23 mouse cellular contexts compared by ENCODE assay signal in the genomic region with DNA sequence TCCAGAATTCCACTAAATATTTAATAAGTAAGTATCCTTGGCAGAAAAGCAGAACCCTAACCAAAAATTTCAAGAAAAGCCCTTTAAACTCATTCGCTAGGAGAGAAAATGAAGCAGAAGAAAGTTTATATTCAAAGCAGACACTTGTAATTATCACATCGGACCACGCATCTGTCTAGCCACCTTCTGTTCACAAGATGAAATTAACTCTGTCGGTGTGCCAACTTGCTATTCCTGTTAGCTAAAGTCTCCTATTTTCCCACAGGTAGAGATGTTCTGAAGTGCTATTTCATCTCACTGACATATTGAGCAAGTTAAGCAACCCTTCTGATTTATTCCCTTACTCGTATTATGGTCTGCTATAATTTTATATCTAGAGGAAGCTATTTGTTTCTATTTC.
A peak's percentile ranks its signal among the peaks of the same experiment; 100 is the strongest.
DNase-seq lines count a peak whose midpoint lies in the region; TF ChIP-seq lines count a peak whose summit lies in the region.
"Had no signal": no experiment of that assay in that cellular context is flagged by ENCODE, and none has a peak within 500 bp of the region (broad histone marks: within the 10 kb centered on the region; RNA-seq: fewer than 3 reads in every experiment).

No protein-coding gene starts in this region.

- H3K27me3 ChIP-seq in kidney, adult 2 months (replicated peaks; ENCODE audit: control insufficient read depth, insufficient read depth, low read length) = no peaks in the 10 kb centered on the region
- H3K27me3 ChIP-seq: hindbrain, embryonic 13.5 days; limb, embryonic 13.5 days; liver, embryonic 12.5 days had no signal

- 89% methylated on average over 5 of the region's 5 CpGs for WGBS in kidney, adult 2 months

- TF ChIP-seq CTCF in brain, embryonic 14.5 days (IDR thresholded peaks at IDR 0.05; ENCODE audit: borderline replicate concordance, extremely low read depth, insufficient read depth, insufficient read length) = no peak
- no peak for TF ChIP-seq CTCF in kidney, adult 2 months (conservative IDR thresholded peaks at IDR 0.05; ENCODE audit: insufficient read depth, insufficient read length, low read depth, low read length)

- no peaks in the 10 kb centered on the region for H3K36me3 ChIP-seq in kidney, adult 2 months (ENCODE audit: control insufficient read depth, insufficient read depth, low read length)
- H3K36me3 ChIP-seq: forebrain, embryonic 10.5 days; hindbrain, embryonic 13.5 days; limb, embryonic 13.5 days; liver, embryonic 12.5 days; midbrain, embryonic 10.5 days had no signal

- no peak for TF ChIP-seq POLR2A in brain, embryonic 14.5 days (IDR thresholded peaks at IDR 0.05; ENCODE audit: borderline replicate concordance, extremely low read depth, insufficient read depth, insufficient read length, poor library complexity, severe bottlenecking)
- TF ChIP-seq POLR2A in kidney, adult 2 months (IDR thresholded peaks at IDR 0.05; ENCODE audit: low read depth, low read length) = no peak

- no peak overlapping the region for H3K27ac ChIP-seq in kidney, adult 2 months (ENCODE audit: insufficient read depth, low read depth, low read length)
- H3K27ac ChIP-seq: forebrain, embryonic 10.5 days; heart, adult 2 months; hindbrain, embryonic 13.5 days; kidney, postnatal 0 days; left cerebral cortex, adult 2 months; limb, embryonic 13.5 days; liver, embryonic 12.5 days; midbrain, embryonic 10.5 days had no signal

- H3K4me1 ChIP-seq in kidney, adult 2 months (ENCODE audit: control insufficient read depth, insufficient read depth, low read length) = no peaks in the 10 kb centered on the region
- H3K4me1 ChIP-seq: forebrain, embryonic 10.5 days; hindbrain, embryonic 13.5 days; limb, embryonic 13.5 days; liver, embryonic 12.5 days; midbrain, embryonic 10.5 days had no signal

- peak; percentile 13 to 75 for DNase-seq in frontal cortex, postnatal 36 days (ENCODE audit: low spot score in 2 of 2)
- no peak for DNase-seq in frontal cortex, postnatal 25 days (ENCODE audit: low spot score in 2 of 2)
- peak; percentile 77 for DNase-seq in brain, adult 2 months (ENCODE audit: low read depth, low spot score)
- DNase-seq in brain, embryonic 14.5 days (ENCODE audit: low read depth) = peak; percentile 25
- DNase-seq in right cerebral cortex, postnatal 25 days = peak; percentile 12
- no peak for DNase-seq in urinary bladder, postnatal 25 days (ENCODE audit: low spot score)
- DNase-seq in kidney, adult 2 months = no peak
- DNase-seq: adrenal gland, adult 8-10 months; cerebellum, adult 8-10 months; gastrocnemius, postnatal 25 days; heart, adult 2 months; heart, postnatal 36 days; kidney, adult 18-20 months; lung, adult 18-20 months; lung, postnatal 10 days; thymus, postnatal 14 days had no signal

- H3K4me3 ChIP-seq in kidney, adult 2 months (ENCODE audit: insufficient read depth, low read depth, low read length) = no peak overlapping the region
- H3K4me3 ChIP-seq: forebrain, embryonic 10.5 days; heart, adult 2 months; hindbrain, embryonic 13.5 days; left cerebral cortex, adult 2 months; limb, embryonic 13.5 days; liver, embryonic 12.5 days; midbrain, embryonic 10.5 days had no signal

Comparison
In these comparisons a context has a peak if more than half of its experiments do, and no peak if none do; other contexts are left out.
1. DNase-seq: peak in frontal cortex, postnatal 36 days (2 of 2), brain, adult 2 months (single experiment), brain, embryonic 14.5 days (single experiment) and right cerebral cortex, postnatal 25 days (single experiment); none in frontal cortex, postnatal 25 days (0 of 2), urinary bladder, postnatal 25 days (single experiment) and kidney, adult 2 months (single experiment).